Mouse (Mus musculus): Measurements from ENCODE around the gene G0s2.
A peak's percentile ranks its signal among the peaks of the same experiment; 100 is the strongest.

DNA sequence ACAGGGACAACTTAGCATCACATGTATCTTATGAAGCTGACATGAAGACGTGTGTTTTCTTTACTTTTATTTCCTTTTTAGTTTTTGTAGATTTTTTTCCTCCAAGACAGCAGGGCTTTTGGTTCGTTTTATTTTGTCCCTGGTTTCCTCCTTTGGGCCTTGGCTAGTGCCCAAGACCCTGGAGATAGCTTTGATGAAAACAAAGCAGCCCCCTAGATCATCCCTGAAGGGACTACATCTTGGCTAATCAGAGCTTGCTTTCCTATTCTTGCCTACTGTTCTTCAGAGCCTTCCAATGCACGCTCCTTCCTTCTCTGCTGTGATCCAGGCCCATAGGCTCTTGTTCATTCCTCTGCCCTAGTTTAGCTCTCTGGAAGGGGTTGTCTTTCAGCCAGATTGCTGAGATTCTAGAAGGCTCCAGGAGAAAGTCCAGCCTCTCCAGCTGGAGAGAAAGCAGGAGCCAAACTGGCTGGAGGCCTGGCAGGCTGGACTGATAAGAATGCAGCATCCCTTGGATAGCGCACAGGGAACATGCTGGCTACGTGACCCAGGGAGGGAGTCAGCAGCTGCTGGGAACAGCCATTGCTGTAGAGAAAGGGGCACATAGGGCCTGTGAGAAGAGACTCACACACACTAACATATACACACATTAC, 42.8 kb upstream of the G0s2 start:
- TF ChIP-seq CTCF (IDR thresholded peaks at IDR 0.05) (no peak), EP300 (IDR thresholded peaks at IDR 0.05) (peak; percentile 69)
